Mouse (Mus musculus): ENCODE results near the gene Nasp.

Nasp gene

DNA sequence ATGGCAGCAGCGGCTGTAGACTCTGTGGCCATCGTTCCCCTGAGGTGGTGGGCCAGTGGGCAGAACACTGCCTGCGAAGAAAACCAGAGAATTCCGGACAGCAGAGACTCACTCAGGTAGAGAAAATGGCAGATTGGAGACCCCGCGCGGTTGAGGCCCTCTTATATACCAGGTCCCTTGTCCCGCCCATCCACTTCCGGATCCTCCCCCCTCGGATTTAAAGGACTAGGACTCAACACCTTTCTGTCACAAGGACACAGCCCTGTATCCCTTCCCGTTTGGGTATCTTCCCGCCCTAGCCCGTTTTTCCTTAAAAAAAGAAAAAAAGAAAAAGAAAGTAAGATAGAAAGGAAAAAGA lies 403 bp downstream of the Nasp start:
- DNase-seq: peak; percentile 88

DNA sequence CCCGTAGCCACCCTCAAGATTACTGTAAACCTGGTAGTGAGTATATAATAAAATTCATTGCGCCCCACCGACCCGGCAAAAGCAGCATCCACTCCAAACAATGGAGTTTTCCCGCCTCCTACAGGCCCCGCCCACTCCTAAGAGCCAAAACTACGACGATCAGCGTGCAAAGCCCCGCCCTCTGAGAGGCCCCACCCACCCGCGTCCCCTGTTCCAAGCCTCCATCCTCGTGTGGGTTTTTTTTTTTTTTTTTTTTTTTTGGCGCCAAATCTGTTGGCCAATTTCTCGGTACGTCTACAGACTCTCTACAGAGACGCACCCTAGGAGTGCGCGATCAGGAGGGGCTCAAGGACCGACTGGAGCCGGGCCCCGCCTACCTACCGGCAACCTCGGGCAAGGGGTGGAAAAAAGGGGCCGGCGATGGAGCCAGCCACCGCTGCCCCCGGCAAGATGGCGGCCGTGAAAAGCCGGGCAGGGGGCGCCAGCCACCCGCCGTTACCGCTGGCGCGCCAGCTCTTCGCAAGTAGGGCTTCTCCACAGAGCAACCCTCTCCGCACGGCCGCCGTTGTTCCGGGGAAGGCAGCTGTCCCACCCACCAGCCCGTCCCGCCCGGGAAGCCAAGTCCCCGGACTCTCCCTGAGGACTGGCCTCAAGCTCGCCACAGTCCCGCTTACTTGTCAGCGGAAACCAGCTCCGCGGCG lies 933 bp downstream of the Nasp start:
- peak; percentile 64 for DNase-seq

DNA sequence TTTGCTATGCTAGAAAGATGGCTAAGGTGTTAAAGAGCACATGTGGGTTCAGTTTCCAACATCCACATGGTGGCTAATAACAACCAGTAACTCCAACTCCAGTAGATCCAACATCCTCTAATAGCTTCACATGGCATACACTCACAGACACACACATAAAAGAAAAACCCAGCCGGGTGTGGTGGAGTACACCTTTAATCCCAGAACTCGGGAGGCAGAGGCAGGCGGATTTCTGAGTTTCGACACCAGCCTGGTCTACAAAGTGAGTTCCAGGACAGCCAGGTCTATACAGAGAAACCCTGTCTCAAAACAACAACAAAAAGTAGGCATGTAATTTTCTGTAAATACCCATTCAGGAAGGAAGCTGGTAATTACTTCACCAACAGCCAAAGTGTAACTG lies 2.9 kb downstream of the Nasp start:
- DNase-seq: no peak

DNA sequence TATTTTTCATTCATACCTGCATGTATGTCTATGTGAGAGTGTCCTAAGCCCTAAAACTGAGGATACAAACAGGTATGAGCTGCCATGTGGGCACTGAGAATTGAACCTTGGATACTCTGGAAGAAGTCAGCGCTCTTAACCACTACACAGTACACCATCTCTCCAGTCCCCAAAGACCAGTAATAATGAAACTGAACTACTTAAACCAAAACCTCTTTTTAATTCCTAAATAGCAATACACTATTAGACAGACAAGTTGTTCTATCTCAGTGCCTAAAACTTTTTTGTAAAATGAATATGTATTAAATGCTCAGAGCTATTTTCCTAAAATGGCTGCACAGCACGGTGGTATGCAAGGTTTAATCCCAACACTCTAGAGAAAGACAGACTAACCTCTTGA lies 12.5 kb downstream of the Nasp start:
- DNase-seq: no peak

DNA sequence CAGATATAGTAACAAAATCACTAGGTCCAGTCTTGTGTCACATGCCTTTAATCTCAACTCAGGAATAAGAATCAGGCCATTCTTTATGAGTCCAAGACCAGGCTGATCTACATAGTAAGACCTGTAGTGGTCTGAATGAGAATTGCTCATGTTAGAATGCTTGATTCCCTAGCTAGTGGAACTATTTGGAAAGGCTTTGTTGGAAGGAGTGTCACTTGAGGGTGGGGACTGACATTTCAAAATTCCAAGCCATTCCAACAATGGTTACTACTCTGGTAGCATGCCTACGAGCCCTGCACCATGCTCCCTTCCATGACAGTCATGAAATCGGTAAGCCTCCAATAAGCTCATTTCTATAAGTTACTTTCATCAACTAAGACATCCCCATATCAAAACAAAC lies 15.1 kb downstream of the Nasp start:
- no peak for DNase-seq

DNA sequence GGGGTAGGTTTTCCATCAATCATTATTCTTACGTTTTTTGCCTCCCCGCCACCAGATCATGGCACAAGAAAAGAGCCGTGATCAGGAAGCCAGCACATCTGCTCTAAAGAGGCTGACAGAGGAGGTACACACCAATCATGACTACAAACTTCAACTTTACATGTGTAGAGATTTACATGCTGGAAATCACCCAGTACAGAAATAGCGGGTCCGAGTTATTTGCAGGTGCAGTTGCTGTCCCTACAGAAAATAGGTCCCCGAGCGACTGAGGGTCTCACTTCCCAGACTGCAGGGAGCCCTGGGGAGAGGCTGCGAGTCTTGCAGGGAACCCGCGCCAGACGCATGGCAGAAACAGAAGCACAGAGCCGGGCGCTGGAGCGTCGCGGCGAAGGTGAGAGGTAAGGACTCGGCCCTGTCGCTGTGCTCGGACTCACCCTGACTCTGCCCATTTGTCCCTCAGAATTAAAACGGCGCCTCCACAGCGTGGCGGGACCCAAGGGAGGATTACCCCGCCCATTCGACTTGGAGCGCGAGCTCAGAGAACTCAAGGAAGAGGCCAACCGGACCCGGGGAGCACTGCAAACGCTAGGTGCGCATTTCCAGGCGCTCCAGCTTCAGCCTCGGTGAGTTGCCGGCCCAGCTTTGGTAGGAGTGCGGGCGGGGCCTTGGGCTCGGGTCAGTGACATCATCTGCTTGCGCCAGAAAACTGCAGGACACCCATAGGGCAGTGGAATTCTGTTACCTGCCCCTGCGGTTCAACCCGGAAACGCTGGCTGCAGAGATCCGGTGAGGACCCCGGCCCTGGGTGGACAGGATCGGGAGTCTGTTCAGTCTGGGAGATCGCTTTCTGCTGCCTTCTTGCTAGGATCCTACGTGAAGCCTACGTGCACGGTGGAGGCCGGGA lies 30.5 kb downstream of the Nasp start:
- DNase-seq: peak; percentile 93

DNA sequence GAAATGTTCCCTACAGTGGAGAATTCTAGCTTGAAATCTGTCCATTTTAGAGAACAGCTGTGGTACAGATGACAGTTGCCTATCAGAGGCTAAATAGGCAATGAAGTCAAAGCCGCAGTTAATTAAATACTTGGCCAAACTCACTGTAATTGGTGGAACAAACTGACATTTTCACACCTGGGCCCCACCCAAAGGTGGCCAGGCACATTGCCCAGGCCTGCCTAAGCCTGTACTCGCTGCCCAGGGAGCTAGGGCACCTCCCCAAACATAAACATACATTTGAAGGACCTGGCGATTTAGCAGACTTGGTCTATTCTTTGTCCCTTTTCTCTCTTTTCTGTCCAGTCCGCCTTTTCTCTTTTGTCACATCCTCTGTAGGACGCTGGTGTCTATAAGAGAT lies 31.4 kb downstream of the Nasp start, which contains the start of gene Ccdc17:
Ccdc17 (plus strand) TSS at position 276 of the 400 bp plus-strand sequence.
- no peak for DNase-seq

DNA sequence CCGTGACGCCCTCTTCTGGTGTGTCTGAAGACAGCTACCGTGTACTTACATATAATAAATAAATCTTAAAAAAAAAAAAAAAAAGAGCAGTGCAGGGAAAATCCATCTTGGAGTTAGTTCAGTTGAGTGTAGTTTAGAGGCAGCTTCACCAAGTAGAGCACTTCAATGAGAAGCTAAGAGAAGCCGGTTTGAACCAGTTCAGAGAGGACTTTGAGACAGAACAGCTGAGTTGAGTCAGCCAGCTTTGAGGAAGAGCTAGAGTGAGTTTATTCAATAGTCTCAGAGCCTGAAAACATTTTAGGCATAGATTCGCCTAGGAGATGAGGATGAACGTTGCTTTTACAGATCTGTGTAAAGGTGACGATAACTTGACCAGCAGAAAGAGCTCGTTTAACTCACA lies 31.9 kb downstream of the Nasp start:
- no peak for DNase-seq

DNA sequence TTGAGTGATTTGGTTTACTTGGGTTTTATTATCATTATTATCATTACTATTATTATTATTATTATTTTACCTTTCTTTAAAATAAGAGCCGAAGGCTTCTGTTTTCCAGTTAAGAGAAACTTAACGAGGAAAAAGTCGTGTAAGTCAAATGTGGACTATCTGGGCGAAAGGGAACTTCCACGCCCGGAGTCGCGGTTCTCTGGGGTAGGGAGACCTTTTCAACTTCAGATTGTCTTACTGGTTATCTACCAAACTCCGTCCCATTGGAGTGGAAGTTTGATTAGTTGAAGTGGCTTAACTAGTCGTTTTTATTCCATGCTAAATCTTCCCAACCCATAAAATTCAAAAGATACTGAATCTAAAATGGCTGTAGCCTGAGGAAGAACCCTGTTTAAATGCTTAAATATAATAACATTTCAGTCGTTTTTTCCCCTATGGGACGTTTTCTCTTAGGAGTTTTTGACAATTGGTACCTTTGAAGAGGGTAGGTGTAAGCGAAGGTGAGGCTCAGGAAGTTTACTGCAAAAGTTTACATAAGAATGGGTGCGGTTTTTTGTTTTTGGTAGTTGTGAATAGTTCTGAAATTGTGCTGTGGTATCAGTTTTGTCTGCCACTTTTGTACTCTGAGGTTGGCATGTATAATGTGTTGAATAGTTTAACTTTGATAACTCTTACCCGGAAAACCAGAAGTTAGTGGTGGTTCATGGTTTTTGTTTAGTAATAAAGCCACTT lies 69.4 kb downstream of the Nasp start:
- DNase-seq: no peak

DNA sequence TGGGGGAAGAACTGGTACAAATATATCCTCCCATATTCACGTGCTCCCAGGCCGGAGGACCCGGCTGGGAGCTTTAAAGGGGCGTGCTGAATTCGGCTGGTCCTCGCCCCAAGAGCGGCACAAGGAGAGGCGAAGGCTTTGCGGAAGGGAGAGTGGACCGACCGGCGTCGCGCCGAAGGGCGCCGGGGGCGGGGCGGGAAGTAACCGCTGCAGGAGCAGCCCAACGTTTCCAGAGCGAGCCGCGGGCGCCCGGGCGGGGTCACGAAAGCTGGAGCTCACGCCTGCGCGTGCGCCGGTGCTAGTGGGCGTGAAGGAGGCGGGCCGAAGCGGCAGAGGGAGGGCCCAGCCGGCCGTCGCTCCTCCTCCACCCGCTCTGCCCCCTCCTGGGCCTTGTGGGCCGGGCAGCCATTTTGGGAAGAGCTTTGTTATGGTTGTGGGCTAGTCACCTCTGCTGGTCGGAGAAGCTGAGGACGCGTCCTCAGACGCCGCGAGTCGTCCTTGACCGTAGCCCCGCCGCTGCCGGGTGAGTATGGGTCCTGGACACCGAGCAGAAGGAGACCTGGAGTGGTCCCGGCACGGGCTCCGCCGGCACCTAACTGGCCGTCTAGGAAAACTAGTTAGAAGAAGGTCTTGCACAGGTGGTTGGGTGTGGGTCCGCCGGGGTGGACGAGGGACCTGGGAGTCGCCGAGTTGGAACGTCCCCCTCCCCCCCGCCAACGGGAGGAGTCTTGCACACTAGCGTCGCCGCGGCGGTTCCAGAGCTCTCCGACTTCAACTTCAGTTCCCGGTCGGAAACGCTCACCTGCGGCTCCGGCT lies 70.2 kb downstream of the Nasp start, which contains the start of gene Gpbp1l1:
Gpbp1l1 (plus strand) TSS at position 353 of the 816 bp plus-strand sequence.
- peak; percentile 99 for DNase-seq

DNA sequence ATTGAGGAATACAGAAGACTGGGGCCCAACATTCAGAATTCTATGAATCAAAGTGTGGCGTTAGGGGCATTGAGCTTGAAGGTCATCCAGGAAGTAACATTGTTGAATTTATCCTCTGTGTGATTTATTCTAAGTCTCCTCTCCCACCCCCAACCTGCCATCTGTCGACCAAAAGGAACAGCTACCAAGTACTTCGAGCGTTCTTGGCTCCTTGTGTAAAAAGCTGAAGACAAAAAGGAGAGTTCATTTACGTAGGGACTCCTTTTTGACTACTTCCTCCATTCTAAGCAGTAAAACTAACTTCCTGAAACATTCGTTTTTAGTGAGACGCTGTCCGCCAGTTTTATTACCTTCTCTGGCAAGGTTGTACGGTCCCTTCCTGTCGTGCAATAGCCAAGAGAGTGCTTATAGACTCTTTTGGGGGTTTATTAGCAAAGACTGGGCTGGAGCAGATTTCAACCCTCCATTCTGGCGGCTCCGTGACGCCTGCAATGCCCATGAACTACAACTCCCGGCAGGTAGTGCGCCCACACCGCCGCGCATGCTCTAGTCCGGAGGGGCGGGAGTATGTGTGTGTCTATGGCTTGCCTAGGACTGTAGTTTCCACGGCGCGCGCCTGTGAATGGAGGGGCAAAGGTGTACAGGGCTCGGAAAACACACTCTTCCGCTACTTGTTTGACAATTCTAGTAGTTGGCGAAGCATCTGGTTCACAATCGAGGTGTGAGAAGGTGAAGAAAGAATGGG lies 71.0 kb downstream of the Nasp start:
- DNase-seq: peak; percentile 97

DNA sequence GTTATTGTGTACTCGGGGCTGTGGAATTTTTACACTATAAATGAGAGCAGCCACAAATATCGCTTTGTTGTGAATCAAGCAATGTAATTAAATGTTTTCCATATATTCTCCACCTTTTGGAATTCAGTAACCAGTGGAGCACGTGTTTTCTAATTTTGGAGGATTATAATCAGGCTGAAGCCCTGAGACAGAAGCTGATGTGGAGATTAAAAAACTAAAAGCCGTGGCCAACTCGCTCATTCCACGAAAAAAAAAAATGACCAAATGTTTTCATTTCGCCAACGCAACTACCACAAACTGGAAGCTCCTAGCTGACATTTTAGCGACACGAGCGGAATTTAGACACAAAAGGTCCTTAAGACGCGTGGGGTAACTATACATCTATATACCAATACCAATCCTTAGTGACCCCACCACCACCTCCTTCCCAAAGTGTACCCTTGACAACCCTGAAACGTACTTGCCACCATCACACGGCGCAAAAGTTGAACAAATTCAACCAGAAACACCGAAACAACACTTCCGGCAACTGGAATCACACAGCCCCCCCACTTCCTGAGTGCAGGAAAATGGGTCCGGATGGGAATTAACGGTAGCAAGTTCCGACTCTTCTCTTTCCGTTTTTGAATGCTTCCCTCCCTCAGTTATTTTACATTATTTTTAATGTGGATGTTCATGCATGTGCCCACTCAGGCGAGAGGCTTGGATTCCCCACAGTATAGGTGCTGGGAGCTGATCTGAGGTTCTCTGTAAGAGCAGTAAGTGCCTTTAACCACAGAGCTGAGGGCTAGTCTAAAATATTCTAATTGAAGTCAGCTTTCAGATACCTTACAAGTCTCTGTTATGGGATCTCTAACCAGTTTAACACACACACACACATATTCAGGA lies 72.1 kb downstream of the Nasp start, which contains the start of gene Tmem69:
Tmem69 (minus strand) TSS at position 524 of the 888 bp plus-strand sequence.
- peak; percentile 81 for DNase-seq

DNA sequence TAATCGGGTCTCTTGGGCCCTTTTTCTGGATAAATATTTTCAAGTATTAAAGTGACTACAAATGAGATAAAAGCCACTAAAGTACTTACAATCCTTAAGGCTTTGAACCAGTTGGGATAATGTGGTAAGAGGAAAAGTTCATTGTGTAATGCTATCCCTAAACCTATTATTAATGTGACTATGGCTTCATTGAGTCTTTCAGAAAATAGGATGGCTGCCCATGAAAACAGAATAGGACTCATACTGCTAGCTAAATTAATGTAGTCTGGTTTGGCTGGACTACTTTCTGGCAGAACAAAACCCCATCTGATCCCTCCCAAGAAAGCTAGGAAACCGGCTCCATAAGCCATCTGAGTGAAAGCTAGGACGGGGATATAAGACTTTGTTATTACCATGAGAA lies 74.7 kb downstream of the Nasp start:
- no peak for DNase-seq
